Mouse (Mus musculus) cerebellum, adult 2 months (tissue): Measurements from ENCODE around the gene Cdca7l.

Experiments used
- CTCF ChIP-seq: fragments of 200-500 bp; IDR thresholded peaks from 2 replicates; pipeline ENCODE4 v1.5.1; 2011; ENCODE audit warnings: low read depth, mild to moderate bottlenecking, control low read depth, low read length, moderate library complexity, borderline replicate concordance; ENCODE audit not compliant: insufficient read depth
- POLR2A ChIP-seq: fragments of 200-500 bp; IDR thresholded peaks from 2 replicates; pipeline ENCODE4 v1.6.1; 2011; ENCODE audit warnings: low read length, control low read depth, borderline replicate concordance; ENCODE audit not compliant: insufficient read depth

- no peak for TF ChIP-seq CTCF
- TF ChIP-seq POLR2A, result no peak
Observed at GRCm38 (mm10) chr12:117821394-117821793, 17.3 kb downstream of the Cdca7l start.
